Mouse (Mus musculus) left cerebral cortex, postnatal 36 days (tissue): ENCODE measurements around the gene Pou4f1. TPM values are rescaled to one million over a fixed set of nuclear protein-coding genes. Genes with fewer than 3 reads are reported as not detected.

Experiments
- DNase-seq, 2 experiments: peaks; one replicate each; pipeline ENCODE4 v3.0.0; 2021 to 2022; ENCODE audit warnings: low spot score in 2 of 2, mixed read lengths in 1 of 2
- intact Hi-C: fragments of 180-260 bp; cut with DNase I; formaldehyde crosslinking; loops from one replicate; pipeline ENCODE4 v1.15.1; 2025
- total RNA-seq, 2 experiments: library from RNA; stranded (reverse); gene quantifications; 2 replicates each; pipeline ENCODE4 v1.2.3; 2021

Pou4f1 gene
- total RNA-seq, 2 experiments from 2014 or later, result not detected

GRCm38 (mm10) chr14:104458728-104459512 is 8.9 kb downstream of the Pou4f1 start:
- DNase-seq, result no peak
- intact Hi-C loops, result loop anchor here (5.0 kb wide), 1 partner anchor 427 kb away; no protein-coding TSS in a partner anchor

GRCm38 (mm10) chr14:104457966-104458710 is 9.7 kb downstream of the Pou4f1 start:
- no peak for DNase-seq
- intact Hi-C loops, result loop anchor here (5.0 kb wide), 1 partner anchor 426 kb away; no protein-coding TSS in a partner anchor

- intact Hi-C loops, result loop anchor here (5.0 kb wide), 1 partner anchor 425 kb away; no protein-coding TSS in a partner anchor
Measured at GRCm38 (mm10) chr14:104456976-104457375, 10.8 kb downstream of the Pou4f1 start.

GRCm38 (mm10) chr14:104453824-104454223 is 14.0 kb downstream of the Pou4f1 start:
- intact Hi-C loops, result no loop called here
- no peak for DNase-seq

More at GRCm38 (mm10) chr14:104456976-104457375, 10.8 kb downstream of the Pou4f1 start:
- DNase-seq, result no peak

GRCm38 (mm10) chr14:104434293-104434692 is 33.5 kb downstream of the Pou4f1 start:
- no peak for DNase-seq
- intact Hi-C loops, result no loop called here

GRCm38 (mm10) chr14:104430819-104431218 is 37.0 kb downstream of the Pou4f1 start:
- no peak for DNase-seq
- intact Hi-C loops, result no loop called here

GRCm38 (mm10) chr14:104423688-104424470 is 43.9 kb downstream of the Pou4f1 start:
- intact Hi-C loops, result no loop called here

More at GRCm38 (mm10) chr14:104423688-104424470, 43.9 kb downstream of the Pou4f1 start:
- DNase-seq, result no peak

Other genes with a start within 250 kb of the Pou4f1 start
- gene Rnf219, start 54.6 kb upstream of the Pou4f1 start, total RNA-seq, result 10 to 100 TPM; 15.1 to 19.3 TPM